Mouse (Mus musculus) T-helper 2 cell (primary cell): ENCODE measurements around the gene Ldhd.
"Not testable (repeated sequence)": the region's sequence is repeated elsewhere in the genome, so short reads cannot be mapped to it uniquely, and the experiment has no call there.

Experiments used
- in situ Hi-C: fragments of 300-600 bp; cut with MboI, MseI; formaldehyde crosslinking; loops from one replicate; pipeline ENCODE4 v1.15.1; 2025; ENCODE audit warnings: high pct_unique_total_duplicates

Gene Ldhd

DNA sequence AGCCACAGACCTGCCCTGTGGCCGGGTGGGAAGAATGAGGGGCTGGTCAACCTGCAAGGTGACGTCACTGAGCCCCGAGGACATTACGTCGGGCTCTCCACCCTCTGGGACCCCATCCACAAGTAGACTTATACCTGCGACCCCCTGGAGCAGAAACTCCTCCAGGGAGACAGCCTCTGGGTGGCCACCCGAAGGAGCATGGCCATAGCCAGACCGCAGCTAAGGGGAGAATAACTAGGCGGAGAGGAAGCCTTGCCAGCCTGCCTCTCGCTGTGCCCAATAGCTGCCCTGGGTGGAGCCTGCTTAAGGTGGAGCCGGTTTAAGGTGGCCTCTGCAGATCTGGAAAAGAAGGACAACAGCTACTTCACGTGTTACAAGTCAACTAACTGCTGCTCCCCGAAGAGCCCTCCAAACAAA is at the start of gene Ldhd:
Ldhd (minus strand) TSS at position 270 of the 417 bp plus-strand sequence.
- in situ Hi-C loops, result no loop called here

DNA sequence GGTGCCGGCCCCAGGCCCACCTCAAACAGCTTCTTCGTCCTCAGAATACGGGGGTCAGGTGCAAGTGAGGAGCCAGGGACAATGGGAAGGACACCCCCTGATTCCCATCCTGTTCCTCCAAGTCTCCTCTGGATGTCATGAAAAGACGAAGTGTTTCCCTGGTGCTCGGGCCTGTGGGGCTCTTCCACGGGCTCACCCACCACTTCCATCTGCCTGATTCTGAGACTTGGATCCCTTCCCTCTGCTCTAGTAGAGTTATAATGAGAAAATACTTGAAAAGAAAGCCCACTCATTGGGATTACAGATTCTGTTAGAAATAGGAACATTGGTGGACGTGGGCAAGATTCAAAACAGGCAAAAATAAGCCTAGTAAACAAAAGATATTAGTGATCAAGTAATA is 48.7 kb upstream of the Ldhd start:
- in situ Hi-C loops, result no loop called here

DNA sequence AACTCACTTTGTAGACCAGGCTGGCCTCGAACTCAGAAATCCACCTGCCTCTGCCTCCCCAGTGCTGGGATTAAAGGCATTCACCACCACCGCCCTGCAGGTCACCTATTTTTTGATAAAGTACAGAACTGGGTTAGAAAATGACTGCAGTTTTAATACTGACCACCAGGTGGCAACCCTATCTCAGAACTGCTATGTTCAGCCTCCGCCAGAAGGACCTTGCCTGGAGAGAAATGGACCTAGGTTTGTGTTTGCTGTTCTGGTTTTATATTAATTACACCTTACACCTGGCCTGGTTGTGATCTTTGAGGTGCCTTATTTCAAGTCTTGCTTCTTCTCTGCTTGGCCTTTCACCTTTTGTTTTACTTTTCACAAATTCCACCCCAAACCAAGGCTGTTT is 47.9 kb upstream of the Ldhd start:
- in situ Hi-C loops, result no loop called here

DNA sequence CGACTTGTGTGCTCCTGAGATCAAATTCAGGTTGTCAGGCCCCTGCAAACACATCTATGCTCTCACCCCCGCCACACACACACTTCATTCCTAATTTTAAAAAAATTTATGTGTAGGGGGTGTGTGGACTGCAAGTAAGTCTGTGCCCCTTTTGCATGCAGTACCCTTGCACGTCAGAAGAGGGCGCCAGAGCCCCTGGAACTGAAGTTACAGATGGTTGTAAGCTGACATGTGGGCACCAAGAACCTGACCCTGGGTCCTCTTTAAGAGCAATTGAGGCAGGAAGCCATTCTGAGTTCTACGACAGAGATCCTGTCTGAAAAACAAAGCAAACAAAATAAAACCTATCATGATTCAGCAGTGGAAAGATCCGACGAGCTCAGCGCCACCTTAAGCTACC is 46.1 kb upstream of the Ldhd start:
- in situ Hi-C loops, result no loop called here

DNA sequence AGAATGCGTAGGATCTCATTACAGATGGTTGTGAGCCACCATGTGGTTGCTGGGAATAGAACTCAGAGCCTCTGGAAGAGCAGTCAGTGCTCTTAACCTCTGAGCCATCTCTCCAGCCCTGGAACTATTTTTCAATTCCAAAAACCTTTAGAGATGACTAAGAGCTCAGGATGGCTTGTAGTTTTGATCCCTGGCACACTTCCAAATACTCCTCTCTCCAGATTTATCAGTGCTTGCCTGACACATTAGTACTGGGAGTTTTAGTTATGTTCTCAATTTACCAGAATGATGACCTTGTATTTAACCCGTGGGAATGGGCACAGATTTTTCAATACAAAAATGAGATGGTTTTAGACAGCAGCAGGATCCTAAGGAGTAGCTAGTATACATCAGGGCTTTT is 36.6 kb upstream of the Ldhd start:
- in situ Hi-C loops, result no loop called here

DNA sequence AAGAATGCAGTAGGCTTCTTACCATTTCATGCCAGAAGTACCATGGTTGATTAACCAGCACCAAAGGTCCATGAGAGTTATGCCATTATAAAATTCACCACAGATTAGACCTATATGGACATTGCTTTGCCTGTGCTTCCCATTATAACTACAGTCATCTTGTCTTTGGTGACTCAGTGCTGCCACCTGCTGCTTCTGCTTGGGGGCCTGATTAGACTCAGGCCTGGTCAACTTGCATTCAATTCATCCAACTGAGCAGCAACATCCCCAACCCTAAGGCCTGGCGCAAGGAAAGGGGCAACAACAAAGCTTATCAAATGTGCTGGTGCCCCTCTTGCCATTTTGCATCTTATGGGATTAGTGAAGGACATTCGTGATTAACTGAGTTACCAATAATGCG is 32.3 kb upstream of the Ldhd start:
- in situ Hi-C loops, result no loop called here

DNA sequence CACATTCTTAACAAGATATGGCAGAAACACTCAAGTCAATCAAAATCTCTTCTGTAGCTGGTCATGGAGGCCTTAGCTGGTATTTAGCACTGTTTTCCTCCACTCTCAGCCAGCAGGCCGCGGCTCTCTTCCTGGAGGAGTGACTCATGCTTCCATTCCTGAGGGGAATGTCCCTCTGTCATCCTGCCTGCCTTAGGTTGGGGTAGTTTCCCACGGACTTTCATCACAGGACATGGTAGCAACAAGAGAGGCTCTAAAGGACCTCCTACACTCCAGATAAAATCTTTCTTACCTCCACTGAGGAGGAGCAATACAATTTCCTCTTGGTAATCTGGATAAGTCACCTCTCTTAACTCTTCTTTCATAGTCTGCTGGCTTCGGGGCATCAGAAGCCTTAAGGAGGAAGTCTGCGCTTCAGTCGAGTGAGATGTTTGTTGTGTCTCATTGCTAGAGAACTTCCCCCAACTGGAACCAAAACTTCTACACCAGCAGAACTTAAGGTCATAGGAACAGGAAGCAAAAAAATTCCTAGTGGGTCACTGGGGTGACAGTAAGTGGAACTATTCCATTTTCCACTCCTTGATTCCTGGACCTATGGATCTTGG is 28.7 kb upstream of the Ldhd start:
- in situ Hi-C loops, result no loop called here

DNA sequence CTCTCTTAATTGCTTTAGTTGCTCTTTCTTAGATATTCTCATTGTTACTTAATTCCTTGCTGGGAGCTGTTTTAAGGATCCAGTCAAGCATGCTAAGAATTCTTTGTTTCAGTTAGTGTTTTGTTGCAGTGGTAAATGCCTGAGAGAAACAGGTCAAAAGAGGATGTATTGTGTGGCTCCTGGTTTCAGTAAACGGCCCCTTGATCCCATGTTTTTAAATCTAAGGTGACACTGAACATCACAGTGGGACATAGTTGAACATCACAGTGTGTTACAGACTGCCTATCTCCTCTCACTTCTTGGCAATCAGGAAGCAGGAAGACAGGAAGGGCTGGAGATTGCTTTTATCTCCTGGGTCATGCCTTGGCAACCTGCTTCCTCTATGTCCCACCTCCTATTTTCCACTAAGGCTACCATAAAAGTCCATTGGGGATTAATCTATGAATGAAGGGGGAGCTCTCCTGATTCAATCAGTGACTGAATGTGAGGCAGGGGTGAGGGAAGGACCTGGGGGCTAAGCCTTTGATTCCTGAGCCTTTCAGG is 27.2 kb upstream of the Ldhd start:
- in situ Hi-C loops, result no loop called here

DNA sequence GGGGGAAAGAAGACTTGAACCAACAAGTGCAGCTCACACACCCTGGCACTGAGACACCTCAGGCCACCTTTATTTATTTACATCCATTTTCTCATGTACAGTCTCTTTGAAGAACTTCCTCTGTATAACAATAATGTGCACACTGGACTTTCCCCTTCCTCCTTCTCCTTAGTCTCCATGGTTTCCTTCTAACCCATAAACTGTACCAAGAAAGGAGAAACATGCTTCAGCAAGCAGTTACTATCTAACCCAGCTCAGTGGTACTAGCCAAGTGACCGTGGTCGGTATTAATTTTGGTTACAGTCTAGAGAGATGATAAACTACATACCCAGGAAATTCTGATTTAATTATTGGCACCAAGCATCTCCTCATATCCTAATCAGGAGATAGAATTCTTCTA is 23.4 kb upstream of the Ldhd start:
- in situ Hi-C loops, result no loop called here

DNA sequence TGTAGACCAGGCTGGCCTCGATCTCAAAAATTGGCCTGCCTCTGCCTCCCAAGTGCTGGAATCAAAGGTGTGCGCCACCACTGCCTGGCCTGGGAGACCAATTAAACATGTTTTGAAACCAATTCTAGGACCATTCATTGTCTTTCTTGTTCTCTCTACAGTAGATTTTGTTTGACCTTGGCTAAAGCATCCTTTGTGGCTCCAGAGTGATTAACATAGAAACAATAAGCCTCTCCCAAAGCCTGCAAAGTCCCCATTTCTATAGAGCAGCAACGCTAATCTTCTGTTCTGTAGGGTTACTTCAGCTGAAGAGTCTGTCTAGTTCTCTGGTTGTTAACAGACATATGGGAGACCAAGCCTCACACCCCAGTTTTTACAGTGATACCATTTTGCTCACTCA is 20.5 kb upstream of the Ldhd start:
- in situ Hi-C loops, result no loop called here

DNA sequence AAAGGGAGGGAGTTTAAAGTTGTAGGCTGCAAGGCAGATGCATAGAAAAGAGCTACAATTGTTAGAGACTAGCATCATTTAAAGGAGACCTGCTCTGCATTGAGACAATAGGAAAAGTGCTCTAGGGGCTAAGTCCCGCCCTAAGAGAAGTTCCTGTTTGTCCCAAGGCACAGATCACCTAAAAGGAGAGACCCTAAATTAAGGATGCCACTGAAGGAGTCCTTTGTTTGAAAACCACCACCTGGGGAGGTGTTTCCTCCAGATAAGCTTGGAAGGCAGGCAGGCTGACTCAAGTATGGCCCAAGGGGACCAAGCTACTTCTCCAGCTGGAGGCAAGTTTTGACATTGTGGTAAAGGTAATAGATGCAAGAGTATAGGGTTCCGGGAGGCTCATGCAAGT is 18.7 kb upstream of the Ldhd start:
- in situ Hi-C loops, result no loop called here

DNA sequence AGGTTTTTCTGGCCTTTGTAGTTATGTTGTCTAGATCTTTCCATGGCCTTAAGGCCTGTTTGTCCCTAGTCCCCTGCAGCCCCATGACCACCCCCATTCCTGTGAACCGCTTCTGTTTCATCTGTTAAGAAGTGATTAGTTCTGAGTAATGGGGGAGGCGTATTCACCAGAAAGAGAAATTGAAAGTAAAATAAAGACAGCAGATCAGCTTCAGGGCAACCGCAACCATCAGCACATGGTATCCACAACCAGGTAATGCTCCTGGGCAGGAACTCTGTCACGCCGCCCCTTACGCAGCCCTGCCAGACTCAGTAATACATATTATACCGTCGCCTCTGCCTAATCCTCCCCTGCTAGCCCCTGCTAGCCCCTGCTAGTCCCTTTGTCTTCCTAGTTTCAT is 15.5 kb upstream of the Ldhd start:
- in situ Hi-C loops, result no loop called here

DNA sequence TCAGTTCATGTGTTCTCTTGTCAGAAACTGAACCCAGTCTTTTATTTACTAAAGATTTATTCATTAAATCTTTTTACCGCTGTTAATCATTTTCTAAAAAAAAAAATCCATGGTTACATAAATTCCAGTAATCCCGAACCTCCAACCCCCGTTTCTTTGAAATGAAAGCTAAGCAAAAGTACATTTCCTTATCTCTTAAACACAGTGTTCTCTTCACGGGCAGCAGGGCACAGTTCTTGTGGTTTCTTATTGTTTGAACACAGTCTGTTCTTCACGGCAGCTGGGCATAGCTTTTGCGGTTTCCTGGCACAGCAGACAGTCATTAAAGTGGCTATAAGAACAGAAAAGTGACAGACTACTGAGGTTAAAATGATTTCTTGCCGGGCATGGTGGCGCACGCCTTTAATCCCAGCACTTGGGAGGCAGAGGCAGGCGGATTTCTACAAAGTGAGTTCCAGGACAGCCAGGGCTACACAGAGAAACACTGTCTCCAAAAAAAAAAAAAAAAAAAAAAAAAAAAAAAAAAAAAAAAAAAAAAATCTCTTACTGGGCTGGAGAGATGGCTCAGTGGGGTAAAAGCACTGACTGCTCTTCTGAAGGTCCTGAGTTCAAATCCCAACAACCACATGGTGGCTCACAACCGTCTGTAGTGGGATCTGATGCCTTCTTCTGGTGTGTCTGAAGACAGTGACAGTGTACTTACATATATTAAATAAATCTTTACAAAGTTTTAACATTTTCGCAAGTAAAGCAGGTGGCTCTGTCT is 14.3 kb upstream of the Ldhd start:
- in situ Hi-C loops, result not testable (repeated sequence)

DNA sequence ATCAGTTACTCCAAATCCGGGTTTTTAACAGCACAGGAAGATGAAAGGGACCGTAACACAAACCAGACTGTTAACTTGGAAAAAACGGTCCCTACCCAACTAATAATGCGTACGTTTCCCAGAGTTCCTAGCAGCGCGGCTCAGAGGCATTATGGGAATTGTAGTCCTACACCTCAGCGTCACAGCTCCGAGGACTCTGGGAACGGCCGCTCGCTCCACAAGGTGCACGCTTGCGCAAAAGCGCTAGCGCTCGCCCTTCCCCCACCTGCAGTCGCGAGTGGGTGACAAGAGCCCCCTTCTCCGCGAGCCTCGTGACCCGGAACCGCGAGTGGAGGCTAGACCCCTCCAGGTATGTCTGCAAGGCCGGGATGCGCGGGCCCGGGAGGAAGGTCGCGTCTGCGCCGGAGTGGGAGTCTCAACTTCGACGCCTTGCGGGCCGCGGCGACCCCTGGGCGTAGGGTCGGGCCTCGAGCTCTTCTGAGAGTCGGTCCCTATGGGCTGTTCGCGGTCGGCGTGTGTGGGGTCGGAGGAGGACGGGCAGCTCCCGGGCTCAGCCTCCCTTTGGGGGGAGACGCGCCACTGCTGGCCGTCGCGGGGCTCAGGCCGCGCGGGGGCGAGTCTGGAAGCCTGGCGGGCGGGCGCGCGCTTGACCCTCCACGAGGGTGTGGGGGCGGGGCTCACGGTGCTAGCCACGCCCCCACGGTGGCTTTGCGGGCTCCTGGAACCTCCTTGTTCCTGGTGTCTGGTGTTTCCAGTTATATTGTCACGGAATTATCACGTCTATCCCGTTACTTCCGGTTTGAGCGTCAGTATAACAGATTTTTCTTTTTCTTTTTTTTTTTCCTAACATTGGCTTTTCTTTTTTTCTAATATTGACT is 13.3 kb upstream of the Ldhd start, which contains the start of gene Zfp1:
Zfp1 (plus strand) TSS at position 138 of the 878 bp plus-strand sequence.
- in situ Hi-C loops, result no loop called here

DNA sequence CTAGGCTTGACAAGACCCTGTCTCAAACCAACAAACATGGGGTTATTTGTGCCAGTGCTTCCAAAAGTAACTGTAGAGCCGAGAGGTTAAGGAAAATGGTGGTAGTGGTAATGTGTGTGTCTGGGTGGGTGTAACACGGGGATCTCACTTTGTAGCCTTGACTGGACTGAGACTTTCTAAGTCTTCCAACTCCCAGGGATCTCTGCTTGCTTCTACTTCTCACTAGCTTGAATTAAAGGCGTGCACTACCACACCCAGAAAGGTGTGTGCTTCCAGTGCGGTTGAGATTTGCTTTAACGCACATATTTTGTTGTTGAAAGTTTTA is 12.7 kb upstream of the Ldhd start:
- in situ Hi-C loops, result no loop called here

DNA sequence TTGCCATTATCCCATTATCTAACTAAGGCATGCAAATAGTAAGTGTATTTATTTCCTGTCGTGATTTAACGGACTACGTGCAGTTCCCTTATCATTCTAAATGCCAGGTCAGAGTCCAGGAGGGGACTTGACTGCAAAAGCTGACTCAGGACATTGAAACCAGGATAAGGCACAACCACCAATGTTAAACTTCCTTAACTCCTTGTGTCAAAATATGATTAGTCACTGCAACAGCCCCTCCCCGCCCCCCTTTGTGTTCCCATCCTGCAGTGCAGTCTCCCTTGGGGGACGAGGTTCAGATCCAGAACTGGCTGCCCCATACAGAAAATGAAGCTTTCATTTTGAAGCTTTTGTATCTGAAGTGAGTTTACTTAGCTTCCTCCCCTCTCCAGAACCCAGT is 12.3 kb upstream of the Ldhd start:
- in situ Hi-C loops, result no loop called here

DNA sequence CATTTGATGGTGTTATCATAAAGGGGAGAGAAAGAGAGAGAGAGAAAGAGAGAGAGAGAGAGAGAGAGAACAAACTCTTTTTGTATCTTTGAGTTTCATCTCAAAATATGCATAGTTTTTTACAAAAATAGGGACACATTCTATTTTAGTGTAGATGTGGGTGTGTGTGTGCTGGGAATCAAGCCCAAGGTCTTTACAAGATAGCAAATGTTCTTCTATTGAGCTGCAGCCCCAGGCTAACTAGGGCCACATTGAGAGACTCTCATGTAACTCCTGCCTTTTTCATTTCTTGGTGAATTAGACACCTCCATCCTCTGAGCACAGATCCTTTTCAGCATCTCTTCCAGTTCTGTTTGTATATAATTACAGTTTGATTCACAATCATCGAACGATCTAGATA is 10.9 kb upstream of the Ldhd start:
- in situ Hi-C loops, result no loop called here

DNA sequence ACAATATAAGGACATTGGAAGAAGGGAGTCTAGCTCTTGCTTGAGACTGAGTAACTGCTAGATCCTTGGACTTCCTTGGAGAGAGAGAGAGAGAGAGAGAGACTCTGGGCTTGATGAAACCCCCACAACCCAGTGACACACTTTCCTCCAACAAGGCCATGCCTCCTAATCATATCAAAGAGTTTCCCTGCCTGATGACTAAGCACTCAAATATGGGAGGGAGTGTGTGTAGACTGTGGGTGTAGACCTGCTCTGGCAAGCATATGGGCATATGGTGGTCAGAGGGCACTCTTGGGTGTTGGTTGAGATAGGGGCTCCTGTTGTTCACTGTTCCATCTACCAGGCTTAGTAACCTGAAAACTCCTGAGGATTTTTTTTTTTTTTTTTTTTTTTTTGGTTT is 7.9 kb upstream of the Ldhd start:
- in situ Hi-C loops, result loop anchor here (5.0 kb wide), 1 partner anchor 86 kb away; no protein-coding TSS in a partner anchor

DNA sequence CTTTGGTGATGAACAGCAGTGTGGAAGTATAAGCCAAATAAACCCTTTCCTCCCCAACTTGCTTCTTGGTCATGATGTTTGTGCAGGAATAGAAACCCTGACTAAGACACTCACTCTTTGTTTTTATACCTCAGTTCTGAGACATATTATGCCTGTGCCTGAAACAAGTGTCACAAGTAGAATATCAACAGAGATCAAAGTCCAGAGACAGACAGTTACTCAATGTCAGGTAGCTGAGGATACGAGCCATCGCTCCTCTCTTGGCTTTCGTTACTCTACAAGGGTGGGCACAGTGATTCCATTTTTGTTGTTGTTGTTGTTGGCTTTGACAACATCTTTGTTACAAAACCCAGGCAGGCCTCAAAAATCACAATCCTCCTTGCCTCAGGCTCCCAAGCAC is 2.8 kb upstream of the Ldhd start:
- in situ Hi-C loops, result no loop called here

DNA sequence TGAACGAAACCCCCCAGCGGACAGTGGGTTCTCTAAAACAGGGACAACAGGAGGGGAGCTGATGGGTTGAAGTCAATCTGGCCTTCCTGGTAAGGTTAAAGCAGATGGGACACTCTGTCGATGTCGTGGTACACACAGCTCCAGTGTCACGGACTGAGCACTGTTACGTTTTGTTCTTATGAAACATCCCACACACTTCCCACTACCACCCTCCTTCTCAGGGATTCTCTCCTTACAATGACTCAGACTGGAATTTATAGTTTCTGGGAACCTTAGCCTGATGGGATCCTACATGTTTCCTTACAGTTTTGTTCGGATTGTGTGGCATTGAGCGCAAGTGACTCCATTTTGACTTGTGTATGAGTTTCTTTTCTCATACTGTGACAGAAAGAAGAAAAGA is 1.4 kb upstream of the Ldhd start:
- in situ Hi-C loops, result no loop called here

DNA sequence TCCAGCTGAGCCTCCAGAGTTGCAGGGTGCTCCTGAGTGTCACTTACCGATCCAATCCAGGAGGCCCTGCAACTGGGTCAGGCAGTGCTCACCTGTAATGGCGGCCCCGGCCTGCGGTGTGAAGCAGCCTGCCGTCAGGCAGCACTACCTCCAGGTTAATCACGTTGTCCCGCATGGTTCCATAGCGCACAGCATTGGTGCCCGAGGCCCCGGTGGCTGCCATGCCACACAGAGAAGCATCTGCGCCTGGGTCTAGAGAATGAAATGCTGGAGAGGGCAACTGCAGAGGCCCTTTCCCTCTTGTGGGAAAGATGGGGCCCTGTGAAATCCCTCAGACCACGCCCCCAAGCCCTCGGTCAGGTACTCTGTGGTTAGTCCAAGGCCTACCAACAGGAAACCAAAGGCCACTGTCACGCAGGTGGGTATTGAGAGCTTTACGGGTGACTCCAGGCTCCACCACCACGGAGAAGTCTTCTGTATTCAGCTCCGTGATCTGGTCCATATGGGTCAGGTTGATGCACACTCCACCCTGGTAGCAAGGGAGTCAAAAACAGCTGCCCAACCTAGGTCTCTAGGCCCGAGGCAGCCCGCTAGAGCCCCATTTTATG is 1.2 kb downstream of the Ldhd start:
- in situ Hi-C loops, result loop anchor here (10.0 kb wide), 1 partner anchor 284 kb away; no protein-coding TSS in a partner anchor

DNA sequence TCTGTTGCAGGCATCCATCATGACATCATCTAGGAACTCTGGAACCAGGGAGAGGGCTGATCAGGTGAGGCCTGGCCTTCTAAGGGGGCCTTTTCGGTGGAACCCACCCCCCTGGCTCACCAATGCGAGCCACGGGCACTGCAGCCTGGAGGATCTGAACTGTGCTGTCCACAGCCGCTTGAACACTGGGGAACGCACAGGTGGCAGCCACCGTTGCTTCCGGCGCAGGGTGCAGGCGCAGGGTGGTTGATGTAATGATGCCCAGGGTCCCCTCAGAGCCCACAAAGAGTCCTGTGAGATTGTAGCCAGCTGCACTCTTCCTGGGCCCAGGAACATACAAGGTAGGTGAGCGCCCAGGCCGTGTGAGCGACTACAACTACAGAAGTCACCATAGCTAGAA is 1.8 kb downstream of the Ldhd start:
- in situ Hi-C loops, result loop anchor here (10.0 kb wide), 1 partner anchor 284 kb away; no protein-coding TSS in a partner anchor
